Mouse (Mus musculus): ENCODE measurements around the gene Tmpo. TPM values are rescaled to one million over a fixed set of nuclear protein-coding genes. Genes with fewer than 3 reads are reported as not detected.

Gene Tmpo
- total and polyA plus RNA-seq, 3 experiments = 13.9 to 40.1 (median 39.8) TPM

- Histone ChIP-seq H3K79me2 (replicated peaks; ENCODE audit: control insufficient read depth, insufficient read depth, low read length) (peaks cover 4% of the 10 kb centered on the region; the same call in 1 of the 2 replicates), H3K4me1 (ENCODE audit: control insufficient read depth, insufficient read depth, low read length) (peaks cover 10% of the 10 kb centered on the region), H3K36me3 (ENCODE audit: control insufficient read depth, insufficient read depth, low read length) (peaks cover 45% of the 10 kb centered on the region), H3K27ac (no peak overlapping the region), H3K4me3 (no peak overlapping the region), H3K27me3 (ENCODE audit: control insufficient read depth, insufficient read depth, low read length) (no peaks in the 10 kb centered on the region), H3K9ac (ENCODE audit: low read depth, low read length) (no peak overlapping the region)
- DNase-seq = no peak
- TF ChIP-seq EP300 (IDR thresholded peaks at IDR 0.05; ENCODE audit: insufficient read depth, low read depth, low read length) = no peak
- TF ChIP-seq CTCF (IDR thresholded peaks at IDR 0.05) = no peak
- intact Hi-C loops (cut with DNase I) = no loop called here
- 83% methylated on average over 10 of the region's 10 CpGs for WGBS
These were observed 27.1 kb downstream of the Tmpo start for GRCm38 (mm10) chr10:91153894-91154503.

- TF ChIP-seq POLR2A (IDR thresholded peaks at IDR 0.05; ENCODE audit: insufficient read depth, low read depth, low read length) (no peak), EP300 (IDR thresholded peaks at IDR 0.05; ENCODE audit: insufficient read depth, low read depth, low read length) (no peak), CTCF (IDR thresholded peaks at IDR 0.05) (no peak)
- Histone ChIP-seq H3K36me3 (ENCODE audit: control insufficient read depth, insufficient read depth, low read length) (peaks cover 7% of the 10 kb centered on the region), H3K4me1 (ENCODE audit: control insufficient read depth, insufficient read depth, low read length) (no peaks in the 10 kb centered on the region), H3K4me3 (no peak overlapping the region), H3K9ac (ENCODE audit: low read depth, low read length) (no peak overlapping the region), H3K27ac (no peak overlapping the region), H3K27me3 (ENCODE audit: control insufficient read depth, insufficient read depth, low read length) (no peaks in the 10 kb centered on the region), H3K79me2 (replicated peaks; ENCODE audit: control insufficient read depth, insufficient read depth, low read length) (no peaks in the 10 kb centered on the region)
- intact Hi-C loops (cut with DNase I) = no loop called here
- no peak for DNase-seq
- 97% methylated on average over 7 of the region's 7 CpGs for WGBS
These were observed 35.7 kb downstream of the Tmpo start for GRCm38 (mm10) chr10:91145413-91145812.

- TF ChIP-seq EP300 (IDR thresholded peaks at IDR 0.05; ENCODE audit: insufficient read depth, low read depth, low read length) (no peak), CTCF (IDR thresholded peaks at IDR 0.05) (peak; percentile 36), POLR2A (IDR thresholded peaks at IDR 0.05; ENCODE audit: insufficient read depth, low read depth, low read length) (no peak)
- Histone ChIP-seq H3K27me3 (ENCODE audit: control insufficient read depth, insufficient read depth, low read length) (no peaks in the 10 kb centered on the region), H3K4me1 (ENCODE audit: control insufficient read depth, insufficient read depth, low read length) (peaks cover 1% of the 10 kb centered on the region; the same call in 1 of the 2 replicates), H3K79me2 (replicated peaks; ENCODE audit: control insufficient read depth, insufficient read depth, low read length) (no peaks in the 10 kb centered on the region), H3K27ac (no peak overlapping the region), H3K9ac (ENCODE audit: low read depth, low read length) (no peak overlapping the region), H3K4me3 (no peak overlapping the region), H3K36me3 (ENCODE audit: control insufficient read depth, insufficient read depth, low read length) (peaks cover under 1% of the 10 kb centered on the region; the same call in 1 of the 2 replicates)
- no peak for DNase-seq
- WGBS = 57% methylated on average over 18 of the region's 18 CpGs
- intact Hi-C loops (cut with DNase I) = loop anchor here (5.0 kb wide), 1 partner anchor 71 kb away; no protein-coding TSS in a partner anchor
These were observed 37.5 kb downstream of the Tmpo start for GRCm38 (mm10) chr10:91143313-91144230.

- Histone ChIP-seq H3K4me3 (no peak overlapping the region), H3K4me1 (ENCODE audit: control insufficient read depth, insufficient read depth, low read length) (peaks cover 1% of the 10 kb centered on the region; the same call in 1 of the 2 replicates), H3K9ac (ENCODE audit: low read depth, low read length) (no peak overlapping the region), H3K79me2 (replicated peaks; ENCODE audit: control insufficient read depth, insufficient read depth, low read length) (no peaks in the 10 kb centered on the region), H3K27ac (no peak overlapping the region), H3K36me3 (ENCODE audit: control insufficient read depth, insufficient read depth, low read length) (no peaks in the 10 kb centered on the region), H3K27me3 (ENCODE audit: control insufficient read depth, insufficient read depth, low read length) (no peaks in the 10 kb centered on the region)
- WGBS = 69% methylated on average over 10 of the region's 10 CpGs
- no peak for DNase-seq
- intact Hi-C loops (cut with DNase I) = loop anchor here (5.0 kb wide), 1 partner anchor 70 kb away; no protein-coding TSS in a partner anchor
- TF ChIP-seq CTCF (IDR thresholded peaks at IDR 0.05) (no peak), EP300 (IDR thresholded peaks at IDR 0.05; ENCODE audit: insufficient read depth, low read depth, low read length) (no peak), POLR2A (IDR thresholded peaks at IDR 0.05; ENCODE audit: insufficient read depth, low read depth, low read length) (no peak)
These were observed 38.4 kb downstream of the Tmpo start for GRCm38 (mm10) chr10:91142654-91143191.

GRCm38 (mm10) chr10:91141564-91141963 is 39.6 kb downstream of the Tmpo start:
- Histone ChIP-seq H3K27me3 (ENCODE audit: control insufficient read depth, insufficient read depth, low read length) (no peaks in the 10 kb centered on the region), H3K36me3 (ENCODE audit: control insufficient read depth, insufficient read depth, low read length) (no peaks in the 10 kb centered on the region), H3K79me2 (replicated peaks; ENCODE audit: control insufficient read depth, insufficient read depth, low read length) (no peaks in the 10 kb centered on the region), H3K27ac (no peak overlapping the region), H3K4me3 (no peak overlapping the region), H3K9ac (ENCODE audit: low read depth, low read length) (no peak overlapping the region), H3K4me1 (ENCODE audit: control insufficient read depth, insufficient read depth, low read length) (peaks cover 1% of the 10 kb centered on the region; the same call in 1 of the 2 replicates)
- no peak for TF ChIP-seq POLR2A (IDR thresholded peaks at IDR 0.05; ENCODE audit: insufficient read depth, low read depth, low read length)
- no peak for TF ChIP-seq EP300 (IDR thresholded peaks at IDR 0.05; ENCODE audit: insufficient read depth, low read depth, low read length)
- TF ChIP-seq CTCF (IDR thresholded peaks at IDR 0.05) = peak; percentile 88
- DNase-seq = no peak
- intact Hi-C loops (cut with DNase I) = loop anchor here (5.0 kb wide), 1 partner anchor 69 kb away; no protein-coding TSS in a partner anchor
- 18% methylated on average over 2 of the region's 2 CpGs for WGBS
